Mouse (Mus musculus) urinary bladder, postnatal 25 days (tissue): ENCODE data around the gene Stap2.

ENCODE experiments used
- DNase-seq: peaks from one replicate; pipeline ENCODE4 v3.0.0; 2022; ENCODE audit warnings: low spot score

The Stap2 gene

DNA sequence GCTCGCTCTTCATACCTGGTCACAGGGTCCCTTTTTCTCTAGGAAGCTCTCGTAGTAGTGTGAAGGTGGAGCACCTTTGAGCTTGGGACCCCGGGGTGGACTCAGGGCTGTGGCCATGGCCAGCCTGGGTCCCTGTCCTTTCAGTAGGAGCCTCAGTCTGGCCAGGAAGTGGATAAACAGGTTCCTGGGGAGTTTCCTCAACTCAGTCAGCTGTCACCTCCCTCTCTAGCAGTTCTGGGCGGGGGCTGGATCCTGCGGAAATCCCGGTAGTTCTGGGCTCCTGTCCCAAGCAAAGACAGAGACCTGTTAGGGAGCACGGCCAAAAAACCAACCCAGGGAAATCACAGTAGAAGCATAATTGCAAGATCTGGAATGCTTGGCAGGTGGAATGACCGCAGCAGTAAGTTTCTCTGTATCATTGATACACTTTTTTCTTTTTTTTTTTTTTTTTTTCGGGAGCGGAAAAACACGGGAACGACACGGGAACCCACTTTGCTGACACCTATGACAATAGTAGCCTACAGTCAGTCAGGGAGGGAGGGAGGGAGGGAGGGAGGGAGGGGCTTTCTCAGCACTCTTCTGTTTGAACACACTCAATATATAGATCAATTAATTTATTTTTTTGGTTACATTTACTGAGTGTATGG lies at the start of gene Stap2, which contains the start of gene Mpnd:
Gene Stap2, minus strand, starts transcription at position 170 of the 647 bp plus-strand sequence.
Gene Mpnd, plus strand, starts transcription at position 297 of the 647 bp plus-strand sequence.
- DNase-seq: no peak

DNA sequence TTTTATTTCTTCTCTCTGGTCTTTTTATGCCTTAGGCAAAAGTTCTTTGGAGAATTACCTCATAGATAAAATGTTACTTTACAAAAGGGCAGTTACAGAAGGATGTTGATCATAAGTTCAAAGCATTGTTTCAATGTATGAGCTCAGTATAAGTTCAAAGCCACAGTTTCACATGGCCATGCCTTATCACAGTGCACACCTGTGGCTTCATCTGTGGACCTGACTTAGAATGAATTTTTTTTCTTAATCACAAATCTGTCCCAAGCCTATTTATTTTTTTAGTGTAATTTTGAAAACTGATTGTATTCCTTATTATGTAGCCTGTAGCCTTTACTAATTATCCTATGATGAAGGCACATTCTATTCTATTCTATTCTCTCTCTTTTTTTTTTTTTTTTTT lies 49.6 kb upstream of the Stap2 start:
- DNase-seq: no peak

DNA sequence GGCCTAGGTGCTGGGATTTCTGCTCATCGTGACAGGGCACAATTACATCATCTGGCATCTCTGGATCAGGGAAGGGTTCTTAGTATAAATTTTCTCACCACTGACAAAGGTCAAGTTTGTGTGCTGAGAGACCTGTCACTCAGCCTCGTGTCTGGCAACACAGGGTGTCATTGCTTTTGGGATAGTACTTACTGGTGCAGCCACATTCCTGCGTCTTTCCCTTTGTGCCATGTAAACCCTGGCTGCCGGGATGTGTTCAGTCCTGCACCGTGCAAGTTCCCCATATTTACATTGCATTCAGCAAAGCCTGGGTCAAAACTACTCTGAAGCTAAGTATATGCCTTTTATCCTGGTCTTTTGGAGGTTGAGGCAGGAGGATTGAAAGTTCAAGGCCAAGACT lies 46.0 kb upstream of the Stap2 start:
- no peak for DNase-seq

DNA sequence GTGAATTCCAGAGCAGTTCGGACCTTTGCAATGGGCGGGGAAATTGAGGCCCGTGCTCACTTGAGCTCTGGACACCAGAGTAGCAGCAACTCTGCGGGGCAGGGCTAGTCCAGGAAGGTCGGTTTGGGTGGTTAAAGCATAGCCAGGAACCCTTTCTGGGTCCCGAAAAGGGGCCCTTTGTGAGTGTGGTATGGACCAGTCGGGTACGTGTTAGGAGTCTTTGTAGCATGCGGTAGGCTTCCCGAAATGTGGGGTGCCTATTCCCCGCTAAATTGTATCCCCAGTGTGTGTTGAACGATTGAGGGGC lies 35.4 kb upstream of the Stap2 start:
- DNase-seq: no peak

DNA sequence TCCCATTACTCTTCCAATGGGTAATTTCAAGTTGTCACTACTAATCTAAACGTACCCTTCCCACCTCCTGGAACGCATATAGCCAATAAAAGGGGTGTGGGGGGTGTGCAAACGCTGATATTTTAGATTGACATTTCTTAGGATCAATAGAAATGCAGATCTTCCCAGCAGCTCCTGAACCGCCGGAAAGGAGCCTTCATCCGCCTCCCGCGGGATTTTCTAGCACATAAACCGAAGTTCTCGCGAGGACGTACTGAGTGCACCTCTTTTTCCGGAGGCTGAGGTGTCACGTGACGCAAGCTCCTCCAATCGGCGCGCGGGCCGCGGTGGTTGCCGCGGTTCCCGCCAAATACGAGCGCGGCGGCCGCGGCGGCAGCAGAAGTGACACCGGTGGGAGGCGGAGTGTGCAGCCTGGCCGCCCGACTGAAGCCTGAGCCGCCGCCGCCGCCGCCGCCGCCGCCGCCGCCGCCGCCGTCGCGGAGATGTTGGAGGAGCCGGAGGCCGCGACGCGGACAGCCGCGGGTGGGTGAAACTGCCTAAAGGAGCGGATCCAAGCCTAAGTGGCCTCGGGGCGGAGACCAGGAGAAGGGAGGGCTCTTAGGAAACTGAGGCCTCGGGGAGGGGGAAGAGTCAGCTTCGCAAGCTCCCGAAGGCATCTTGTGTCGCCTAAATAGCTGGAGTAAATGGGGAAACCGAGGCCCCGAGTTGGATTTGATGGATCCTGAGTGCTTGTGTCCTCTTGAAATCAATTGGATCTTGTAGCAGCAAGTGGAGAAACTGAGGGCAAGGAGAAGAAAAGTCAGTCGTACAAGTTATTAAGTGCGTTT lies 34.9 kb upstream of the Stap2 start, which contains the start of gene Chaf1a:
Gene Chaf1a, plus strand, starts transcription at position 410 of the 827 bp plus-strand sequence.
- peak; percentile 95 for DNase-seq

DNA sequence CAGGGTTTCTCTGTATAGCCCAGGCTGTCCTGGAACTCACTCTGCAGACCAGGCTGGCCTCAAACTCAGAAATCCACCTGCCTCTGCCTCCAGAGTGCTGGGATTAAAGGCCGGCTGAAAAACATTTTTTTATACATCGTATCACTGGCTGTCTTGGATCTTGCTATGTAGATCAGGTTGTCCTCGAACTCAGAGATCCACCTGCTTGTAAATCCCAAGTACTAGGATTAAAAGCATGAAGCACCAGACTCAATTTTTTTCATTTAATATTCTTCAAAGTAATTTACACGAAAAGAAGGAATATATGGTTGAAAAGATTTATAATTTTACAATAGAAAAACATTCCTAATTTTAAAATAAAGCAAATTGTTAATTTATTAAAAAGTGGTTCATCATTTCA lies 34.0 kb upstream of the Stap2 start:
- DNase-seq: no peak

DNA sequence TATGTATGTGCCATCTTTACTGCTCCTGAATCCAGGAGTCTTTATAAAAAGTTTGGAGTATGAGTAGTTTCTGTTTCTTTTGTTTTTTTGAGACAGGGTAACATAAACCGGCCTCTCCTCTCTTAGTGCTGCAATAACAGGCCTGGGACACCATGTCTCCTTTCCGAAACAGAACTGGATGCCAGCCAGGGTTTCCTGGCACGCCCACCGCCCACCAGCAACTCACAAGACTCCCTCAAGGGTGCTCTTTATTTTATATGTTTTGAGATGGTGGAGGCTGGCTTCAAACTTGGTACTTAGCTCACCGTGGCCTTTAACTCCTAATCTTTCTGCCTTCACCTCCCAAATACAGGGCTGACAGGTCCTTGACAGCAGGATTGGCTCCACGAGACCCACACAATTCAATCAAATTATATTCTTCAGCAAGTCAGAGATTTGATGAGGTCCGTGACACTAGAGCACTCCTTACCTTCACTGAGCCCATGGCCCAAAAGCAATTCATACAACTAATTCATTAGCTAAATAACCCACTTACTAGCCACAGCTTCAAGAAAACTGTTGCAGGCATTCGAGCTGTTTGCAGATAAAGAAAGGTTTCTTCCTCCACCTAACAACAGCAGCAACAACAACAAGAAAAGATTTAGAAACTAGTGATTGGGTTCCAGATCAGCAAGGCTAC lies 33.3 kb upstream of the Stap2 start:
- DNase-seq: no peak

DNA sequence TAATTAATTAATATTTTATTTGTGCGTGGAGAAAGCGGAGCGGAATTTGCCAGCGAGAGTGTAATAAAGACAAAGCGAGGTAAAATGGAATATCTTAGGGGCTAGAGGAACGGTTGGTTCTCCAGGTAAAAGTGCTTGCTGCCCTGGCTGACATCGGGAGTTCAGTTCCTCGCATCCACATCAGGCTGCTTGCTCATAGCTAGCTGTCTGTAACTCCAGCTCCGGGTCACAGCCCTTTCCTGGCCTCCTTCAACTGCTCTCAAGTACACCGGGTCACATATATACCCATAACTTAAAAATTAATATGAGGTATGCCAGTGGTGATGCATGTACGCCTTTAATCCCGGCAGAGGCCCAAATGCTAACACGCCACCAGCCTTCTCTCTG lies 31.5 kb upstream of the Stap2 start:
- DNase-seq: no peak

DNA sequence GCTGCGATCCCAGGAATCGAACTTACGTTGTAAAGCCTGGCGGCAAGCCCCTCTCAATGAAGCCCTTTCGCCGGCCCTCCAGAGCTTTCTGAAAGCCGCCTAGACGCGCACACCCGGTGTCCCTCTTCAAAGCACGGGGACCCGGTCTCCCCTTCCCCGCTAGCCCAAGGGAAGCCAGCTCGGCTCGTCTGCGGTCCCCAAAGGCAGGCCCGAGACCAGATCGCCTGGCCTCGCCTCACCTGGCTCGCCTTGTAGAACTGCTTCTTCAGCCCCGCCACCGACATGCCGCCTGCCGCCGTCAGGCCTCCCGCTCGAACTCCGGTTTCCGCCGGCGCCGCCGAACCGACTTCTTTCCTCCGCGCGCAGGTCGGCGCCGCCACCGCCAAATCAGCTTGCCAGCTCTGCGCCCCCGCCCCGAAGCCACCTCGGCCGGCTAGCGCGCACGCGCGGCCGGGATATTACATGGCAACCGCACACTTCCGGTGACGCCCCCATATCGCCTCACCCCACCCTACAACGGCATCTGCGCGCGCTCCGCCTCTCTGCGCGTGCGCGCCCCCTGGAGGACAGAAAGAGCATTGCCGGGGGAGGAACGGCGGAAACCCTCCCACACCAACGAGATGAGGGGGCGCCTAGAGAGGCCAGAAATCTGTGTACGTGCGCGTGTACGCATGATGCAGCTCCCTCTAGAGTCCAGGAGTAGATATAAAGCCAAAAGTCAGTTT lies 31.0 kb upstream of the Stap2 start, which contains the start of gene Sh3gl1:
Gene Sh3gl1, minus strand, starts transcription at position 460 of the 725 bp plus-strand sequence.
- DNase-seq: peak; percentile 99

DNA sequence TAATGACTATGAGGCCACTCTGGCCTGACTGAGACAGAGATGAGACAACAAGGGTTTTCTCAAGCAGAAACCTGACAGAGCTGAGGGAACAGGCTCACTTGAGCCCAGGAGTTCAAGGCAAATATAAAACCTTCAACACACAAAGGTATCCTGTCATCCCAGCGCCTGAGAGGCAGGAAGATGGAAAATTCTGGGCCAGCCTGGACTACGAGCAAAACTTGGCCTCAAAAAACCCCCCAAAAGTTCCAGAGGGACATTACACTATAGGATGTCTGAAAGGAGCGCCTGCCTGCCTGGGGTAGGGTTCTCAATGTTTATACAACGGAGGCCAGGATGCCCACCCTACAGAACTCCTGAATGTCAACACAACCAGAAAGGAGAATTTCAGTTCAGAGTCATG lies 29.8 kb upstream of the Stap2 start:
- no peak for DNase-seq

DNA sequence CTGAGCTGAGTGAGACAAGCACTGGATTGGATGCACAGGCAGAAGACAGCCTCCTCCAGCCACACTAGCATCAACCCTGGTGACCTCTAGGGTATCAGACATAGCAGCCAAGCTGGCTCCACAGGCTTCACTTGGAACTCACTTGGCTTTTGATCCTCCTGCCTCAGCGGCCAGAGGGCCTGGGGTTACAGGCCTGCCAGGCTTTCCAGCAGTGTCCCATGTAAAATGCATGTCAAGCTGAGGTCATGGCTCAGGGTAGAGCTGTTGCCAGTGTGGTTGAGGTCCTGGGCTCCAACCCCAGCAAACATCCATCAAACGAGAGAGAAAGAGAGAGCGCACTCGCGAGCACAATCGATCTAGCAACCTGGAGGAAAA lies 29.3 kb upstream of the Stap2 start:
- DNase-seq: no peak

DNA sequence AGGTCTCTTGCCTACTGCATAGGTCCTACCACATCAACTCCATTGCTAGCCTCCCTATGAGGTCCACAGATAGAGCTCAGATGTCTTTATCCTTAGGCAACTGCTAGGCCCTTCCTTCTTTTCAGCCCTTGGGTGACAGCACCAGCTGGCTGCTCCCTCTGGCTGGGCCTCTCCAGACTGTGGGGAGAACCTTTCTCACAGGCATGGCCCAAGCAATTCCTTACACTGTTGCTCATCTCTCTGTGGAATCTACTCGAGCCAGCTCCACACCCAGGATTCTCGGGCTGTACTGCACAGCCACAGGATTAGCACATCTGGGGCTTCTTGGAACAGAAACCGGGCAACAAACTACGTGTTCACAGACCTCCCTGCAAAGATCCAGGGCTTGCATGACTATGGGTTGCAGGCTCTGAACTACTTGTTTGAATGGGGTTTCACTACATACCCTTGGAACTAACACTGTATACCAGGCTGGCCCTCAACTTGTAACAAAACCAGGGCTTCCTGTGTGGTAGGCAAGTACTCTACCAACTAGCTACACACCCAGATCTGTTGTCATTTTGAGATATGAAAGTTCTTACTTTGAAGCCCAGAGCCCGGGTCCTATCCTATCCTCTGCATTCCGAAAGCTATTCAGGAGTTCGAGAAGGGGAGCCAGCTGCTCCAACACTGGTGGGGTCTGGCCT lies 28.8 kb upstream of the Stap2 start:
- DNase-seq: no peak

DNA sequence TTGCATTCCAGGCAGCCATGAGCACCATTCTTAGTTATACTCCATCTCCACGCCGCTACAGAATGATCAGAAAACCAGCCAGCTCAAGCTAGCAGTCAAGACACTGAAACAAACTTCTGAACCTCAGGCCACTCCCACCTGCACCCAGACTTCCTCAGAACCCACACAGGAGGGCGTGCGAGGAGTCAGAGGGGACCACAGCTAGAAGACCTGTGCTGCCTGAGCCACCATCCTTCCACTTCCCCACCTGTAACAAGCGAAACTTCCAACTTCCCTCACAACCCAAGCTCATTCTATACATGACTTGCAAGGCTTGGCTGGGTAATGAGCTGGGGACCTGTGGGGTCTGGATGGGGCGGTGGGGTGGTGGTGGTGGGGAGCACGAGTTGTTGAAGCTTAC lies 27.4 kb upstream of the Stap2 start:
- DNase-seq: no peak

DNA sequence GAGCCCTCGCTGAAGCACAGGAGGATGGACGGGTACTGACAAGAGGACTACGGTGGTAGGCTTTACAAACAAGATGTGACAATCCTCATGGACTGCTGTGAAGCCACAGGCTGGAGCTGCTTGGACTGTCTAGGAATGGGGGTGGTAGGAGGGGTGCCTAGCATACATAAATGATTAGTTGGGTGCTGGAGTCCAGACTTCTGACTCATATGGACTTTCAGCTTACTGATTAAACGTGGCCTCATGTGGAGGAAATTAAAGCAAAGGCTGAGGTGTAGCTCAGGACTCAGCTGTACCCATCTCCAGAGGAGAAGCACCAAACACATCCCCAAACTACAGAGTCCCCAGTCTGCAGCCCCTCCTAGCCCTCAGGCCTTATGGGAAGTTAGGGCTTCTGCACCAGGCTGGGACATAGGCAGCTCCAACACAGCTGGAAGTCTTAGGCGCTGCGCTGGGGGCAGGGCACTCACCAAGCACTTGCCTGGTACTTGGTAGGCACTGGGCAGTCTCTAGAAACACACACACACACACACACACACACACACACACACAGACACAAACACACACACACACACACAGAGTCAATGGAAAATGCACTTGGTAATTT lies 26.8 kb upstream of the Stap2 start:
- DNase-seq: no peak

DNA sequence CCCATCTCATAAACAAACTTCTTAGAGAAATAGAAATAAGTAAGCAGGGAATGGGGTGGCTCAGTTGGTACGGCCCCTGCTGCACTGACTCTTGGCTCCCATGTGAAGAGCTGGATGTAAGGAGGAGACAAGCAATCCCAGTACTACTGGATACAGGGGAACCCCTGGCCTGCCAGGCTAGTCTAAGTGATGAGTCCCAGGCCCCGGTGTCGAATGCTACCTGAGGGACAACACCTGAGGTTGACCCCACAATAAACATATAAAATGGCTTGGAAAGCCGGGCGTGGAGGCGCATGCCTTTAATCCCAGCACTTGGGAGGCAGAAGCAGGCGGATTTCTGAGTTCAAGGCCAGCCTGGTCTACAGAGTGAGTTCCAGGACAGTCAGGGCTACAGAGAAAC lies 26.0 kb upstream of the Stap2 start:
- DNase-seq: no peak

DNA sequence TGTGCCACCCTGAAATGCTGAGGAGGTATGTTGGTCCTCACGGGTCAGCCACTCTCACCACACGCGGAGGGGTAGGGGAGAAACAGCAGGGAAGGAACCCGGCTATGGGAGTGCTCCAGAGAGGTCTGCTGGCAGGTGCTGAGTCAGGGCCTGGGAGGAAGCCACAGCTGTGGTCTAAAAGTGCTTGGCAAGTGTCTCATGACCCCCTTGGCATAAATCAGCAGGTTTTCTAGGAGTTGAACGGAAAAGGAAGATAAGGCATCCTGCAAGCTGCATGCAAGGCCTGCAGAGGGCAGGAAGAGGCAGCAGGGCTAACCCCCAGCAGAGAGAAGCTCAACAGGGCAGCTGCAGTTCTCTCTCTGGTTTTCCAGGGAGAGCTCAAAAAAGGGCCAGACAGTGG lies 25.5 kb upstream of the Stap2 start:
- no peak for DNase-seq

DNA sequence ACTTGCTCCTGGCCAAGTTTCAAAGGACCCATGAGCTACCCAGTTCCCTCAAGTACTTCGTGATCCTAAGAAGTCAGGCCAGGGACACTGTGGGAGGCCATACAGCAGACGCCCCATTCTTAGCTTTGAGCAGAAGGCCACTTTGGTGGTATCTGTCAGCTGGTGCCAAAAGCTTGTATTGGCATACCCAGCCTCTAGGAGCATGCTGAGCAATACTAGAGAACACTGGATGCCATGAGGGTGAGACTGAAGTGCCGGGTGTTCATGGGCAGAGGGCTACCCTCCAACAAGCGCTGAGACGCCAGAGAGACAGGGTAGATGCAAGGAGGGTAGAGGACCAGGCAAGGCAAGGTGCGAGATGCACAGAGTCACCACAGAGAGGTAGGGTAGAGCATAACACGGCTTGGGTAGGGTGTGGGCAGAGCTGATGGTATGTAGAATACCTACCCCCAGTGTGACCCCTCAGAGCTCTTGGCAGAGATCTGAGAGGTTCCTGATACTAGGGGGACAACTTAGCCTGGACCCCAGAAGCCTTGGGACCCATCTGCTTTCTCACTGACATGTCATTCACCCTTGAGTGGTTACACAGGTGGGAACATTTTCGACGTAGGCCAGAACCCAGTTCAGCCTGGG lies 25.0 kb upstream of the Stap2 start:
- DNase-seq: no peak

DNA sequence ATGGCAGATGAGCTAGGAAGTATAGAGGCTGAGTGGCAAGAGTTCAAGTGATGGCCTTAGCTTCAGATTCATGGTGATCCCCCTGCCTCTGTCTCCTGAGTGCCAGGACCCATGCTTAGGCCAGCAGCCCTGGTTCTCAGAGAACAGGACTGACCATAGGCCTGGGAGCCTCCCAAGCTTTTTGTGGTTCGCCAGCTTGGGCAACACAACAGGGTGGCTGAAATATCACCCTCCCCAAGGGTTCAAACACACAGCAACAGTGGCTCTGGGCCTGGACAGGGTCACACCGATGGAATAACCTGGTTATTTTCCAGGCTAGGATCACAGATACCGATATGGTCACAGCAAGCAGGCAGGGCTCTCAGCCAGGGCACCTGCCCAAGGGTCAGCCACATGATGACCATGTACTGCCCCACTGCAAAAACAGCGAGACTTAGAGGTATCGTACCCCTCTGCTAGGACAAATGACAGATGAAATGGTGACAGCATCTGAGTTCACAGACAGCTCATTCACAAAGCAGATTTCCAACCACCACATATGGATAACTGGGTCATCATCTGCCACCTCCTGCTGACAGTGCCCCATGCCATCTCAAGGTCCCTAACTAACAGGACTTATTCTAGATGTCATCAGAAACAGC lies 22.5 kb upstream of the Stap2 start:
- no peak for DNase-seq

DNA sequence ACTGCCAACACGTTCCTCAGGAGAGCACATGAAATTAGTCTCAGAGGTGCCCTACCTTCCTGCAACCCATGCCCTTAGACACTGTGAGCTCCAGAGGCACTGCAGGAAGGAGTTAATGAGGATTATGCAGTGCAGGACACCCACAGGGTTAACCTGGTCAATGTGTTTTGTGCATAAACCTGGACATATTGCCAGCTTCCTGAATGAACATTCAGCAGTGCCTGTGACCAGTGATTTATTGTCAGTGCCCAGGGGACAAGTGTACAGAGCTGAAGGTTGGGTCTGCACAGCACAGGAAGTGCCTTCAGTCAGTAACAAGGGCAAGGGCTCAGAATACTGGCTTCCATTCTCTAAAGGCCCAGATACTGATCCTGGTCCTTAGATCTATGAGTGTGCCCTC lies 21.5 kb upstream of the Stap2 start:
- no peak for DNase-seq

DNA sequence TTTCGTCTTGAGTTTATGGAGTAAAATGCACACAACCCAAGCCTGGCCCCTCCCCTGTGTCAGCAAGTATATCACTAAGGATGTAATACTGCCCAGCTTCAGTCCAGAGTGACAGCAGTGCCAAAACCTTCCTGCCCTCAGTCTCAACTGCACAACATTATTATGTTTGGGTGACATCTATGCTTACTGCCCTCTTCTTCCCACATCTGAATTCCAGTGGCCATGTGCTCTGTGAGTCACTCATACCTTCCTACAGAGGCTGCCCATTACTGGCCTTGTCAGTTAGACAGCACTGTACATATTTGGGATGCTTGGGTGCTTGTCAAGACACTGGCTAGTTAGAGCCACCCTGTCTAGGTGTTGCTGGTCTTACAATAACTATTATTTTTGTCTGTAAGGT lies 20.9 kb upstream of the Stap2 start:
- DNase-seq: no peak
